ENCODE assay signal across 27 mouse cellular contexts in the genomic region with DNA sequence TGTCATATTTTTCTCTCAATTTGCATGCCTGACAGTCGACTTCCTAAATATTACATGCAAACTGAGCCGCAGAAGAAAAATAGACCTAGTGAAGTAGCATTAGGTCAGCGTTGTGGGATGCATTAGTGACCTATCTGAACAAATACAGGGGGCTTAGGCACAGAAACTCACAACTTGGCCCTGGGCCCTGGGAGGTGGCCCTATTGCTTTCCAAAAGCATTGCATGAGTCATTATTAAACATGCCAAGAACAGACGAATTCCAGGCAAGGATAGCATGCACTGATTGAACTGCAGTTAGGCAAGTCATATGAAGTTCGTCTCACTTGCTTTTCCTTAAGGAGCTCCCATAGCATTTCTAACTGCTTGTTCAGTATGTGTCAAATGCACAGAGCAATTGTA.
A peak's percentile ranks its signal among the peaks of the same experiment; 100 is the strongest.
DNase-seq lines count a peak whose midpoint lies in the region; ATAC-seq and TF ChIP-seq lines count a peak whose summit lies in the region.
"Had no signal": no experiment of that assay in that cellular context is flagged by ENCODE, and none has a peak within 500 bp of the region (broad histone marks: within the 10 kb centered on the region; RNA-seq: fewer than 3 reads in every experiment).

No protein-coding gene starts in this region.

- intact Hi-C loops in gastrocnemius, adult 2 months (cut with DNase I), result no loop called here
- intact Hi-C loops in gastrocnemius, postnatal 36 days (cut with DNase I), result no loop called here
- intact Hi-C loops in heart, postnatal 10 days (cut with DNase I), result no loop called here
- intact Hi-C loops in gastrocnemius, postnatal 14 days (cut with DNase I; ENCODE audit: low total_unique reads), result no loop called here

- H3K9ac ChIP-seq in heart, embryonic 12.5 days, result no peak overlapping the region
- H3K9ac ChIP-seq: forebrain, embryonic 13.5 days; intestine, embryonic 15.5 days; liver, embryonic 12.5 days; liver, postnatal 0 days had no signal

- 65% methylated on average over 5 of the region's 5 CpGs for WGBS in heart, embryonic 12.5 days

- H3K9me3 ChIP-seq in heart, embryonic 12.5 days (replicated peaks), result no peaks in the 10 kb centered on the region
- H3K9me3 ChIP-seq: forebrain, embryonic 13.5 days; intestine, embryonic 15.5 days; liver, embryonic 12.5 days had no signal

- no peak overlapping the region for H3K27ac ChIP-seq in gastrocnemius, adult 2 months
- no peak overlapping the region for H3K27ac ChIP-seq in heart, embryonic 12.5 days (ENCODE audit: poor library complexity, severe bottlenecking)
- H3K27ac ChIP-seq: forebrain, embryonic 13.5 days; heart, adult 2 months; intestine, embryonic 15.5 days; liver, embryonic 12.5 days had no signal

- ATAC-seq in heart, embryonic 12.5 days (ENCODE audit: insufficient number of reproducible peaks, low FRiP score), result no peak
- ATAC-seq: forebrain, embryonic 13.5 days; hindbrain, embryonic 16.5 days; intestine, embryonic 15.5 days; liver, embryonic 12.5 days; liver, postnatal 0 days; midbrain, embryonic 16.5 days had no signal

- no peak for TF ChIP-seq CTCF in gastrocnemius, adult 2 months (IDR thresholded peaks at IDR 0.05)

- no peaks in the 10 kb centered on the region for H3K36me3 ChIP-seq in heart, embryonic 12.5 days
- H3K36me3 ChIP-seq: intestine, embryonic 15.5 days; liver, embryonic 12.5 days had no signal

- no peaks in the 10 kb centered on the region for H3K27me3 ChIP-seq in heart, embryonic 12.5 days (replicated peaks)
- H3K27me3 ChIP-seq: CH12.LX; intestine, embryonic 15.5 days; liver, embryonic 12.5 days had no signal

- H3K4me1 ChIP-seq in heart, embryonic 12.5 days (replicated peaks), result no peaks in the 10 kb centered on the region
- H3K4me1 ChIP-seq: forebrain, embryonic 13.5 days; intestine, embryonic 15.5 days; liver, embryonic 12.5 days had no signal

- H3K4me2 ChIP-seq in heart, embryonic 12.5 days, result no peak overlapping the region
- H3K4me2 ChIP-seq: forebrain, embryonic 13.5 days; intestine, embryonic 15.5 days; liver, embryonic 12.5 days; midbrain, embryonic 11.5 days had no signal

- peak; percentile 58 for DNase-seq in gastrocnemius, adult 2 months
- DNase-seq in gastrocnemius, postnatal 36 days, result no peak
- peak; percentile 31 to 47 for DNase-seq in heart, postnatal 10 days
- DNase-seq in NIH3T3 (ENCODE audit: low read depth), result peak; percentile 71
- peak; percentile 35 for DNase-seq in gastrocnemius, postnatal 14 days
- DNase-seq: cerebellum, adult 11 months; cerebellum, adult 9-10 months; cerebellum, postnatal 36 days; kidney, adult 2 months; kidney, postnatal 4 days; layer of hippocampus, postnatal 36 days; left cerebral cortex, postnatal 4 days; liver, postnatal 0 days; lung, postnatal 36 days; right cerebral cortex, adult 18-20 months; spleen, adult 18-20 months; thymus, adult 2 months; thymus, postnatal 36 days had no signal

- no peak overlapping the region for H3K4me3 ChIP-seq in gastrocnemius, adult 2 months
- H3K4me3 ChIP-seq in heart, embryonic 12.5 days, result no peak overlapping the region
- H3K4me3 ChIP-seq: forebrain, embryonic 13.5 days; heart, adult 2 months; intestine, embryonic 15.5 days; liver, embryonic 12.5 days had no signal

Comparison
In these comparisons a context has a peak if more than half of its experiments do, and no peak if none do; other contexts are left out.
1. DNase-seq: peak in gastrocnemius, adult 2 months (single experiment), heart, postnatal 10 days (2 of 2), NIH3T3 (single experiment) and gastrocnemius, postnatal 14 days (single experiment); none in gastrocnemius, postnatal 36 days (0 of 2).